Mouse (Mus musculus): Measurements from ENCODE around the gene Impg1. TPM values are rescaled to one million over a fixed set of nuclear protein-coding genes. Genes with fewer than 3 reads are reported as not detected.

Gene Impg1
- polyA plus RNA-seq, 1 experiment from 2014 or later = not detected

DNA sequence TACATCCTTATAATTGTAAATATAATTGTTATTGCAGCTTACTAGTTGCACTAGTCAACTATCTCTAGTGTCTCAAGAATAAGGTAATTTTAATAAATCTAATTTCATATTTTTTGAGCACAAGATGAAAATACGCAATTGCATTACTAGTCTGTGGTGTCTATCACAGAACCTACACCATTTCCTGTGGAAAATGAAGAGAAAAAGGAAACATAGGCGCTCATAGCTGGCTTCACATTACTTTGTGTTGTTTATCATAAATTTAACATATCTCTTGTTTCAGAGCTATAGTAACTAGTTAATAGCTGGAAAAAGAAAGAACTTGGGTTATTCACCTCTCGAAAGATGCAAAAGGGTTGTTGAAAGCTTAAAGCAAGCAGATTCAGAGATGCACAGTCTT, 182.9 kb downstream of the Impg1 start:
- DNase-seq (ENCODE audit: low spot score) (no peak), ATAC-seq (replicated peaks; ENCODE audit: low FRiP score) (no peak)
- Histone ChIP-seq H3K4me2 (no peak overlapping the region), H3K27ac (ENCODE audit: low read depth, low read length) (no peak overlapping the region), H3K9me3 (ENCODE audit: control insufficient read depth, low read length) (no peaks in the 10 kb centered on the region), H3K27me3 (replicated peaks; ENCODE audit: control insufficient read depth, insufficient read depth, low read length) (no peaks in the 10 kb centered on the region), H3K4me3 (ENCODE audit: low read depth, low read length) (no peak overlapping the region), H3K4me1 (replicated peaks; ENCODE audit: control insufficient read depth, insufficient read depth, low read length) (no peaks in the 10 kb centered on the region), H3K36me3 (ENCODE audit: control insufficient read depth, insufficient read depth, low read length) (no peaks in the 10 kb centered on the region), H3K9ac (ENCODE audit: low read depth, low read length) (no peak overlapping the region)
- whole genome bisulfite sequencing = 87% methylated on average over 3 of the region's 3 CpGs

GRCm38 (mm10) chr9:80280724-80281123, 184.6 kb downstream of the Impg1 start:
- ATAC-seq (replicated peaks; ENCODE audit: low FRiP score) (no peak), DNase-seq (ENCODE audit: low spot score) (no peak)
- H3K4me3 ChIP-seq (ENCODE audit: low read depth, low read length) = no peak overlapping the region
- WGBS = 98% methylated on average over 1 of the region's 1 CpGs
- H3K9me3 ChIP-seq (ENCODE audit: control insufficient read depth, low read length) = no peaks in the 10 kb centered on the region
- H3K27me3 ChIP-seq (replicated peaks; ENCODE audit: control insufficient read depth, insufficient read depth, low read length) = no peaks in the 10 kb centered on the region
- no peak overlapping the region for H3K4me2 ChIP-seq
- H3K27ac ChIP-seq (ENCODE audit: low read depth, low read length) = no peak overlapping the region
- no peaks in the 10 kb centered on the region for H3K36me3 ChIP-seq (ENCODE audit: control insufficient read depth, insufficient read depth, low read length)
- H3K9ac ChIP-seq (ENCODE audit: low read depth, low read length) = no peak overlapping the region
- H3K4me1 ChIP-seq (replicated peaks; ENCODE audit: control insufficient read depth, insufficient read depth, low read length) = no peaks in the 10 kb centered on the region

DNA sequence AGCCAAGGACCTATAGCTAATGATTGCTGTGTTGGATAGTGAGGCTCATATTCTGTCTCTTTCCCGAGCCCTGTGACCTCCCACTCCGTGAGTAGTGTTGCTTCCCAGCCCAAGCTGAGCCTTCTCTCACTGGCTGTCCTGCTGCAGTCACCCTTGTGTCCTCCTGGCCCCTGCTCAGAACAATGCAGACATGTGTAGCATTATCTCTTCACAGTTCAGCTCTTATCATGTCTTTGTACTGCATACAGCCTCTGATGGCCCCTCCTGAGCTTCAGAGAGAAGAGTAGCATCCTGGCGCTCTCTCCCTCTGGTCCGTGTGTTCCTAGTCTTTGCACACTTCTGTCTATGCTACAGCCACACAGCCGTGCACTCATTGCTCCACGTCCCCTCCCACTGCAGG, 187.5 kb downstream of the Impg1 start:
- Histone ChIP-seq H3K36me3 (ENCODE audit: control insufficient read depth, insufficient read depth, low read length) (no peaks in the 10 kb centered on the region), H3K27me3 (replicated peaks; ENCODE audit: control insufficient read depth, insufficient read depth, low read length) (no peaks in the 10 kb centered on the region), H3K4me2 (no peak overlapping the region), H3K9me3 (ENCODE audit: control insufficient read depth, low read length) (no peaks in the 10 kb centered on the region), H3K27ac (ENCODE audit: low read depth, low read length) (no peak overlapping the region), H3K4me3 (ENCODE audit: low read depth, low read length) (no peak overlapping the region), H3K4me1 (replicated peaks; ENCODE audit: control insufficient read depth, insufficient read depth, low read length) (no peaks in the 10 kb centered on the region), H3K9ac (ENCODE audit: low read depth, low read length) (no peak overlapping the region)
- ATAC-seq (replicated peaks; ENCODE audit: low FRiP score) (peak; percentile 54), DNase-seq (ENCODE audit: low spot score) (no peak)
- WGBS = 69% methylated on average over 6 of the region's 6 CpGs

DNA sequence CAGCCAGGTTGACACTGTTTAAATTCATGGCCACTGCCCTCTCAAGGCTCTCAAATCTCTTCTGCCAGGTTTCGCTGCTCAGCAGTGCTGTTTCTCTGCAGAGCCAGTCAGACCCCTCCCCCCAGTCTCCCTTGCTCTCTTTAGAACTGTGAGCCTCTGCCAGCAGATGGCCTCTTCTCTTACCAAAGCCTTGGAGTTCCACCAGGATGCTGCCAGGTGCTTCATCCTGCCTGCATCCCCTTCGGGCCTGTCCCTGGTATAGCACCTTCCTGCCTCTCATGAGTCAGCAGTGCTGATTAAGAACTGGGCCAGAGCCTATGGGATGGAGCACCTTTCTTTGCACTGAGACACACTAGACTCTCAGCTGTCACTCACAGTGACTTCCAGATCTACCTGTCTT, 188.1 kb downstream of the Impg1 start:
- Histone ChIP-seq H3K4me1 (replicated peaks; ENCODE audit: control insufficient read depth, insufficient read depth, low read length) (no peaks in the 10 kb centered on the region), H3K4me3 (ENCODE audit: low read depth, low read length) (no peak overlapping the region), H3K36me3 (ENCODE audit: control insufficient read depth, insufficient read depth, low read length) (no peaks in the 10 kb centered on the region), H3K9me3 (ENCODE audit: control insufficient read depth, low read length) (no peaks in the 10 kb centered on the region), H3K27me3 (replicated peaks; ENCODE audit: control insufficient read depth, insufficient read depth, low read length) (no peaks in the 10 kb centered on the region), H3K4me2 (no peak overlapping the region), H3K9ac (ENCODE audit: low read depth, low read length) (no peak overlapping the region), H3K27ac (ENCODE audit: low read depth, low read length) (no peak overlapping the region)
- ATAC-seq (replicated peaks; ENCODE audit: low FRiP score) = no peak; the same call in 1 of the 2 replicates
- no peak for DNase-seq (ENCODE audit: low spot score)
- 68% methylated on average over 2 of the region's 2 CpGs for WGBS

GRCm38 (mm10) chr9:80275772-80276134, 189.5 kb downstream of the Impg1 start:
- WGBS = 79% methylated on average over 1 of the region's 1 CpGs
- DNase-seq (ENCODE audit: low spot score) (no peak), ATAC-seq (replicated peaks; ENCODE audit: low FRiP score) (no peak)
- H3K9me3 ChIP-seq (ENCODE audit: control insufficient read depth, low read length) = no peaks in the 10 kb centered on the region
- no peaks in the 10 kb centered on the region for H3K27me3 ChIP-seq (replicated peaks; ENCODE audit: control insufficient read depth, insufficient read depth, low read length)
- no peak overlapping the region for H3K9ac ChIP-seq (ENCODE audit: low read depth, low read length)
- H3K4me1 ChIP-seq (replicated peaks; ENCODE audit: control insufficient read depth, insufficient read depth, low read length) = no peaks in the 10 kb centered on the region
- H3K4me3 ChIP-seq (ENCODE audit: low read depth, low read length) = no peak overlapping the region
- H3K27ac ChIP-seq (ENCODE audit: low read depth, low read length) = no peak overlapping the region
- H3K36me3 ChIP-seq (ENCODE audit: control insufficient read depth, insufficient read depth, low read length) = no peaks in the 10 kb centered on the region
- no peak overlapping the region for H3K4me2 ChIP-seq

GRCm38 (mm10) chr9:80275053-80275771, 190.1 kb downstream of the Impg1 start:
- Histone ChIP-seq H3K27me3 (replicated peaks; ENCODE audit: control insufficient read depth, insufficient read depth, low read length) (no peaks in the 10 kb centered on the region), H3K4me2 (no peak overlapping the region), H3K4me1 (replicated peaks; ENCODE audit: control insufficient read depth, insufficient read depth, low read length) (no peaks in the 10 kb centered on the region), H3K9ac (ENCODE audit: low read depth, low read length) (no peak overlapping the region), H3K27ac (ENCODE audit: low read depth, low read length) (no peak overlapping the region), H3K4me3 (ENCODE audit: low read depth, low read length) (no peak overlapping the region), H3K36me3 (ENCODE audit: control insufficient read depth, insufficient read depth, low read length) (no peaks in the 10 kb centered on the region), H3K9me3 (ENCODE audit: control insufficient read depth, low read length) (no peaks in the 10 kb centered on the region)
- no peak for DNase-seq (ENCODE audit: low spot score)
- no peak for ATAC-seq (replicated peaks; ENCODE audit: low FRiP score)
- WGBS = 82% methylated on average over 8 of the region's 8 CpGs

GRCm38 (mm10) chr9:80272951-80273350, 192.3 kb downstream of the Impg1 start:
- no peak overlapping the region for H3K4me3 ChIP-seq (ENCODE audit: low read depth, low read length)
- H3K36me3 ChIP-seq (ENCODE audit: control insufficient read depth, insufficient read depth, low read length) = no peaks in the 10 kb centered on the region
- DNase-seq (ENCODE audit: low spot score) (no peak), ATAC-seq (replicated peaks; ENCODE audit: low FRiP score) (no peak)
- no peak overlapping the region for H3K9ac ChIP-seq (ENCODE audit: low read depth, low read length)
- H3K27me3 ChIP-seq (replicated peaks; ENCODE audit: control insufficient read depth, insufficient read depth, low read length) = no peaks in the 10 kb centered on the region
- H3K4me1 ChIP-seq (replicated peaks; ENCODE audit: control insufficient read depth, insufficient read depth, low read length) = no peaks in the 10 kb centered on the region
- H3K4me2 ChIP-seq = no peak overlapping the region
- no peaks in the 10 kb centered on the region for H3K9me3 ChIP-seq (ENCODE audit: control insufficient read depth, low read length)
- WGBS = 88% methylated on average over 1 of the region's 1 CpGs
- no peak overlapping the region for H3K27ac ChIP-seq (ENCODE audit: low read depth, low read length)

DNA sequence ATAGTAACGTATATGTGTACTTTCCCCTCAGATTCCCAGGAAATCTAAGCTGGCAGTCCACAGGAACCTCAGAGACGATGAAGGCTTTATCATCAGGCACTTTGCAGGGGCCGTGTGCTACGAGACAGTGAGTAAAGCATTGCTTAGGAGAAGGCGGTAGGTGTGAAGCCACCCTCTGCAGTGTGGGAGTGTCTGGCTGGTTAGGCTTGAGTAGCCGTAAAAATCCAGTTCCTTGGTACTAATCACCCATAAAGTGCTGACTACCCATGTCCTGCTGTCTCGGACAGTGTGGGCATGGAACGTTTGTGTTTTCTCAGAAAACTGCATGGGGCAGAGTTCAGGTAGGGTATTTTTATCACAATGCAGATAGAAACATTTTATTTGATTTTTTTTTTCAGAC, 195.7 kb downstream of the Impg1 start:
- no peak for ATAC-seq (replicated peaks; ENCODE audit: low FRiP score)
- Histone ChIP-seq H3K4me2 (no peak overlapping the region), H3K9me3 (ENCODE audit: control insufficient read depth, low read length) (no peaks in the 10 kb centered on the region), H3K27ac (ENCODE audit: low read depth, low read length) (no peak overlapping the region), H3K36me3 (ENCODE audit: control insufficient read depth, insufficient read depth, low read length) (no peaks in the 10 kb centered on the region), H3K9ac (ENCODE audit: low read depth, low read length) (no peak overlapping the region), H3K4me3 (ENCODE audit: low read depth, low read length) (no peak overlapping the region), H3K4me1 (replicated peaks; ENCODE audit: control insufficient read depth, insufficient read depth, low read length) (no peaks in the 10 kb centered on the region), H3K27me3 (replicated peaks; ENCODE audit: control insufficient read depth, insufficient read depth, low read length) (no peaks in the 10 kb centered on the region)
- no peak for DNase-seq (ENCODE audit: low spot score)
- 75% methylated on average over 8 of the region's 8 CpGs for WGBS

DNA sequence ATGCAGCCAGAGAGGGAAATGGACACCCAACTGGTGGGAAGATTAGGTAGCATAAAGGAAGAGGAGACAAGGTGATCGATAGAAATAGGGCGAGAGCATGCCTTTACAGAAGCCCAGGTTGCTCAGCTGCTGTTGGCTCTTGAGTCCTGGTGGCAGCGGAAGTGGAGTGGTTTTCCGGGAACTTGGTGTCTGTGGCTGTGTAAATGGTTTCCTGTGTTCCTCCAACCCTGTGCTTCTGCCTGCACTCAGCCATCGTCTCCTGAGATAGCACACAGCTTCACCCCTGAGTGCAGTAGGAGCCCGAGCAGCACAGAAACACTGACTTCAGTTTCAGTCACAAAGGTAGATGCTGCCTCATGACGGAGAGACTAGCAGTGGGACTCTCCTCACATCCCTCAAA, 198.8 kb downstream of the Impg1 start:
- ATAC-seq (replicated peaks; ENCODE audit: low FRiP score) (no peak), DNase-seq (ENCODE audit: low spot score) (no peak)
- Histone ChIP-seq H3K4me3 (ENCODE audit: low read depth, low read length) (no peak overlapping the region), H3K27me3 (replicated peaks; ENCODE audit: control insufficient read depth, insufficient read depth, low read length) (no peaks in the 10 kb centered on the region), H3K4me1 (replicated peaks; ENCODE audit: control insufficient read depth, insufficient read depth, low read length) (no peaks in the 10 kb centered on the region), H3K9me3 (ENCODE audit: control insufficient read depth, low read length) (no peaks in the 10 kb centered on the region), H3K36me3 (ENCODE audit: control insufficient read depth, insufficient read depth, low read length) (no peaks in the 10 kb centered on the region), H3K9ac (ENCODE audit: low read depth, low read length) (no peak overlapping the region), H3K27ac (ENCODE audit: low read depth, low read length) (no peak overlapping the region), H3K4me2 (peak overlapping the region; percentile 22)
- WGBS = 34% methylated on average over 7 of the region's 7 CpGs
